Mouse (Mus musculus) MEL (cell line): Measurements from ENCODE around the gene Dnajb5. TPM values are rescaled to one million over a fixed set of nuclear protein-coding genes. Genes with fewer than 3 reads are reported as not detected.

Experiments used
- DNase-seq: peaks from one replicate; pipeline ENCODE4 v3.0.0; 2011; ENCODE audit warnings: low read depth, low spot score
- H3K27ac ChIP-seq: 2 replicates; pipeline ENCODE4 v1.5.1; 2012; ENCODE audit warnings: low read depth, mild to moderate bottlenecking, control low read depth, low read length, moderate library complexity; ENCODE audit not compliant: control insufficient read depth
- H3K27me3 ChIP-seq, 2 experiments: fragments of 150-350 bp in 1 of 2; sonication (generic) in 1 of 2; 2 replicates each; pipeline ENCODE4 v1.6.1; 2012; ENCODE audit warnings: low read length in 2 of 2, mild to moderate bottlenecking in 2 of 2, improper control_type of control experiment in 1 of 2, moderate library complexity in 1 of 2; ENCODE audit not compliant: insufficient read depth in 2 of 2, control insufficient read depth in 1 of 2
- H3K36me3 ChIP-seq, 2 experiments: 2 replicates each; pipeline ENCODE4 v1.6.1; 2012 to 2014; ENCODE audit warnings: low read length in 2 of 2, improper control_type of control experiment in 1 of 2, inconsistent platforms in 1 of 2, mild to moderate bottlenecking in 1 of 2; ENCODE audit not compliant: insufficient read depth in 2 of 2, control insufficient read depth in 1 of 2
- H3K4me1 ChIP-seq, 2 experiments: fragments of 150-350 bp in 1 of 2; sonication (generic) in 1 of 2; 2 replicates each; pipeline ENCODE4 v1.6.1; 2012; ENCODE audit warnings: low read length in 2 of 2, improper control_type of control experiment in 1 of 2, mild to moderate bottlenecking in 1 of 2; ENCODE audit not compliant: insufficient read depth in 2 of 2, control insufficient read depth in 1 of 2
- H3K4me3 ChIP-seq, 2 experiments: fragments of 150-350 bp in 1 of 2; sonication (generic) in 1 of 2; 2 replicates each; pipeline ENCODE4 v1.5.1; 2012; ENCODE audit warnings: low read depth in 2 of 2, low read length in 2 of 2, mild to moderate bottlenecking in 2 of 2, moderate library complexity in 2 of 2, control low read depth in 1 of 2, improper control_type of control experiment in 1 of 2; ENCODE audit not compliant: control insufficient read depth in 1 of 2, insufficient read depth in 1 of 2
- H3K79me2 ChIP-seq: 2 replicates; pipeline ENCODE4 v1.6.1; 2012; ENCODE audit warnings: mild to moderate bottlenecking, low read length, moderate library complexity; ENCODE audit not compliant: control insufficient read depth, poor library complexity, insufficient read depth
- H3K9ac ChIP-seq: 2 replicates; pipeline ENCODE4 v1.6.1; 2012; ENCODE audit warnings: low read depth, mild to moderate bottlenecking, control low read depth, low read length, moderate library complexity; ENCODE audit not compliant: control insufficient read depth, poor library complexity, severe bottlenecking
- H3K9me3 ChIP-seq: fragments of 150-350 bp; sonication (generic); replicated peaks from 2 replicates; pipeline ENCODE4 v1.6.1; 2012; ENCODE audit warnings: mild to moderate bottlenecking, low read length, improper control_type of control experiment, moderate library complexity; ENCODE audit not compliant: insufficient read depth
- CHD1 ChIP-seq: IDR thresholded peaks from 2 replicates; pipeline ENCODE4 v1.6.1; 2012; ENCODE audit warnings: low read depth, mild to moderate bottlenecking, inconsistent platforms, low read length, improper control_type of control experiment
- CTCF ChIP-seq, 3 experiments: IDR thresholded peaks in 2 of 3; conservative IDR thresholded peaks in 1 of 3; 2 replicates each; pipeline ENCODE4 v1.5.1; 2011 to 2012; ENCODE audit warnings: low read length in 3 of 3, low read depth in 2 of 3, mild to moderate bottlenecking in 2 of 3, improper control_type of control experiment in 1 of 3, inconsistent platforms in 1 of 3, mixed read lengths in 1 of 3, moderate library complexity in 1 of 3; ENCODE audit not compliant: control insufficient read depth in 1 of 3, insufficient read depth in 1 of 3, poor library complexity in 1 of 3, severe bottlenecking in 1 of 3
- GABPA ChIP-seq: IDR thresholded peaks from 2 replicates; pipeline ENCODE4 v1.6.1; 2012; ENCODE audit warnings: low read depth, mild to moderate bottlenecking, inconsistent platforms, low read length, improper control_type of control experiment, moderate library complexity
- HCFC1 ChIP-seq: IDR thresholded peaks from 2 replicates; pipeline ENCODE4 v1.6.1; 2012; ENCODE audit warnings: low read depth, mild to moderate bottlenecking, inconsistent platforms, low read length, improper control_type of control experiment, moderate library complexity
- MAX ChIP-seq: IDR thresholded peaks from 2 replicates; pipeline ENCODE4 v1.6.1; 2011; ENCODE audit warnings: low read length, improper control_type of control experiment
- NELFE ChIP-seq: IDR thresholded peaks from 2 replicates; pipeline ENCODE4 v1.6.1; 2011; ENCODE audit warnings: low read depth, low read length, improper control_type of control experiment
- NRF1 ChIP-seq: IDR thresholded peaks from 2 replicates; pipeline ENCODE4 v1.6.1; 2014; ENCODE audit warnings: low read depth, mild to moderate bottlenecking, inconsistent platforms, low read length, improper control_type of control experiment, moderate library complexity; ENCODE audit not compliant: poor library complexity, insufficient read depth, severe bottlenecking
- POLR2A ChIP-seq, 2 experiments: IDR thresholded peaks; 2 replicates each; pipeline ENCODE4 v1.6.1; 2011 to 2012; ENCODE audit warnings: low read length in 2 of 2, mild to moderate bottlenecking in 2 of 2, control low read depth in 1 of 2, improper control_type of control experiment in 1 of 2, low read depth in 1 of 2, moderate library complexity in 1 of 2; ENCODE audit not compliant: control insufficient read depth in 1 of 2, insufficient read depth in 1 of 2, poor library complexity in 1 of 2
- POLR2AphosphoS5 ChIP-seq: IDR thresholded peaks from 2 replicates; pipeline ENCODE4 v1.6.1; 2012; ENCODE audit warnings: low read depth, borderline replicate concordance, mild to moderate bottlenecking, inconsistent platforms, low read length, moderate library complexity, mixed read lengths
- RAD21 ChIP-seq: IDR thresholded peaks from 2 replicates; pipeline ENCODE4 v1.6.1; 2011; ENCODE audit warnings: mild to moderate bottlenecking, low read depth, low read length, improper control_type of control experiment
- RCOR1 ChIP-seq: IDR thresholded peaks from 2 replicates; pipeline ENCODE4 v1.6.1; 2012; ENCODE audit warnings: low read depth, mild to moderate bottlenecking, inconsistent platforms, low read length, improper control_type of control experiment
- SMC3 ChIP-seq: IDR thresholded peaks from 2 replicates; pipeline ENCODE4 v1.6.1; 2011; ENCODE audit warnings: low read depth, low read length, improper control_type of control experiment
- TAL1 ChIP-seq: IDR thresholded peaks from 2 replicates; pipeline ENCODE4 v1.6.1; 2012; ENCODE audit warnings: mild to moderate bottlenecking, inconsistent platforms, low read length, moderate library complexity, mixed read lengths
- USF1 ChIP-seq: IDR thresholded peaks from 2 replicates; pipeline ENCODE4 v1.6.1; 2014; ENCODE audit warnings: low read depth, mild to moderate bottlenecking, inconsistent platforms, low read length, improper control_type of control experiment, moderate library complexity
- USF2 ChIP-seq, 2 experiments: IDR thresholded peaks; 2 replicates each; pipeline ENCODE4 v1.6.1; 2011 to 2012; ENCODE audit warnings: improper control_type of control experiment in 2 of 2, low read length in 2 of 2, borderline replicate concordance in 1 of 2, inconsistent platforms in 1 of 2, low read depth in 1 of 2, mild to moderate bottlenecking in 1 of 2; ENCODE audit not compliant: insufficient read depth in 1 of 2
- ZC3H11A ChIP-seq: IDR thresholded peaks from 2 replicates; pipeline ENCODE4 v1.6.1; 2012; ENCODE audit warnings: low read depth, mild to moderate bottlenecking, inconsistent platforms, low read length, improper control_type of control experiment
- ZNF384 ChIP-seq: IDR thresholded peaks from 2 replicates; pipeline ENCODE4 v1.6.1; 2012; ENCODE audit warnings: low read depth, mild to moderate bottlenecking, inconsistent platforms, low read length, improper control_type of control experiment
- polyA plus RNA-seq, 2 experiments: library from polyadenylated mRNA; stranded (reverse) in 1 of 2; unstranded in 1 of 2; fragments of >175 nt in 1 of 2; fragments of >200 nt in 1 of 2; gene quantifications; 2 replicates each; pipeline versions ENCODE4 v1.2.1 to v1.2.4; 2012; ENCODE audit warnings: low replicate concordance in 2 of 2, low read depth in 1 of 2; ENCODE audit not compliant: insufficient read length in 2 of 2, insufficient read depth in 1 of 2, missing spikeins in 1 of 2
- total RNA-seq: library from RNA; depleted of rRNA; stranded (reverse); fragments of 300-350 nt; gene quantifications from 2 replicates; pipeline ENCODE4 v1.2.3, GENCODE M21; 2012

Gene Dnajb5
- total and polyA plus RNA-seq, 3 experiments: 0.73 to 1.8 TPM; not detected in 1

DNA sequence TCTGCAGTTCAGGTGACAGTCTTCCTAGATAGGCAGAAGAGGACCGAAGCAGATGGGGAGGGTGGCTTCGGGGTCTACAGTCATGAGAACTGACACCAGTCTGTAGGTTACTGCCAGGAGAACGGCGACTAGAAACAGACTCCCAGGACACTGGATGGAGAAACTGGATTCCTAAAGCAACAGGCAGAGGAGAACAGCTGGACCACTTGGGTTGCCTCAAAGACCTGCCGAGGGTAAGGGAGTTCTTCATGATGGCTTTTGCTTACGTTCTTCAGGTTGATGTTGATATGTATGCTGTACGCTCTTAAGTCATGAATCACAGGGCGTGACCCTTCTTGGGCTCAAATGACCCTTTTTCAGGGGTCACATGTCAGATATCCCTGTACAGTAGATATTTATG is 27.2 kb upstream of the Dnajb5 start:
- no peaks in the 10 kb centered on the region for H3K4me1 ChIP-seq
- DNase-seq: no peak
- H3K27ac ChIP-seq: no peak overlapping the region
- no peaks in the 10 kb centered on the region for H3K36me3 ChIP-seq
- no peak overlapping the region for H3K9ac ChIP-seq
- no peak overlapping the region for H3K4me3 ChIP-seq
- H3K27me3 ChIP-seq: peaks cover 0 to 2% of the 10 kb centered on the region in 2 experiments; a peak in 1 of 4 replicates
- TF ChIP-seq CHD1 (no peak), GABPA (no peak), NELFE (no peak), USF1 (no peak)
- H3K79me2 ChIP-seq: no peaks in the 10 kb centered on the region
- no peaks in the 10 kb centered on the region for H3K9me3 ChIP-seq

DNA sequence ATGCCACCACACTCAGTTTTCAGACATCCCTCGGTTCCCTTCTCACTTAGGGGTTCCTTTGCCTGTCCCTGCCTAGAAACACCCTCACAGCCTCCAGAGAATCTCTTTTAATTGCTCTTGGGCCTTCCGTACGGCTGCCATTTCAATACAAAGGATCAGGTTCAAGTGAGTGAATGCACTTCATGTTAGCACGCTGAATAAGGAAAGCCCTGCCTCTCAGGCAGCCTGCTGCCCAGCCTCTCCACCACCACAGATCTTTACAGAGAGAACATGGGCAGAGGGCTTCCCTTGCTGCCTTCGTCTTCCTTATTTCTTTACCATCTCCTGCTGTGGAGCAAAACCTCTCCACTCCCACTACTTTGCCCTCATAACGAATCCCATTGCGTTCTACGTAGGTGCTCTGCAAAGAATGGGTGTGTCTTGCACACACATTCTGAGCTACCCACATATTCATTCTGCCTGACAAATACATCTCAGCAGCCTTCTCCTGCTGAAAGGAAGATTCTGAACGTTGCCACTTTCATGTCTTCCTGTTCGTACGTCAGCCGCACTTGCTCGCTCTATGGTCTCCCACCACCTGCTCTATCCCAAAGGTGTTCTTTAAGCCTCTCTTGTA is 25.4 kb upstream of the Dnajb5 start:
- DNase-seq: no peak
- Histone ChIP-seq H3K4me3 (no peak overlapping the region), H3K27ac (no peak overlapping the region), H3K27me3 (peaks cover 0 to 2% of the 10 kb centered on the region in 2 experiments; a peak in 1 of 4 replicates), H3K9me3 (no peaks in the 10 kb centered on the region), H3K4me1 (no peaks in the 10 kb centered on the region), H3K36me3 (no peaks in the 10 kb centered on the region), H3K9ac (no peak overlapping the region), H3K79me2 (no peaks in the 10 kb centered on the region)
- TF ChIP-seq MAX: no peak
- TF ChIP-seq NELFE: no peak
- no peak for TF ChIP-seq ZC3H11A
- no peak for TF ChIP-seq TAL1
- TF ChIP-seq POLR2AphosphoS5: no peak
- TF ChIP-seq RCOR1: no peak
- TF ChIP-seq NRF1: no peak
- TF ChIP-seq USF2 (IDR thresholded peaks at IDR 0.05; ENCODE audit: borderline replicate concordance in 1 of 2, insufficient read depth in 1 of 2, low read depth in 1 of 2, low read length in 2 of 2): no peak
- TF ChIP-seq HCFC1: no peak
- TF ChIP-seq POLR2A (IDR thresholded peaks at IDR 0.05; ENCODE audit: control insufficient read depth in 1 of 2, insufficient read depth in 1 of 2, low read depth in 1 of 2, low read length in 2 of 2, poor library complexity in 1 of 2): no peak

DNA sequence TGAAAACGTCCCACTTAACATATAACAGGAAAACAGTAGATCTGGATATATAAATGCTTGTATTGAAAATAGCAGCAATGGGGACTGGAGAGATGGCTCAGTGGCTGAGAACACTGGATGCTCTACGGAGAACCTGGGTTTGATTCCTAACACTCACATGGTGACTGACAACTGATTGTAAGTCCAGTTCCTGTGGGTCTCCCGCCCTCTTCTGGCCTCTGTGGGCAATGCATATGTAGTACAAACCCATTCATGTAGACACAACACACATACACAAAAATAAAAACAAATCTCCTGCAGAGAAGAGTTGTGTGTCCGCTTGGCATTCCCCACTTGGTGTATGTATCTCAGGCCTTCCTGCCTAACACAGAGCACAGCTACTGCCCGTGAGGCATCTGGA is 21.4 kb upstream of the Dnajb5 start:
- no peak overlapping the region for H3K4me3 ChIP-seq
- no peak overlapping the region for H3K27ac ChIP-seq
- no peak overlapping the region for H3K9ac ChIP-seq
- no peaks in the 10 kb centered on the region for H3K79me2 ChIP-seq
- peak; percentile 41; the same call in 1 of the 2 replicates for TF ChIP-seq ZC3H11A
- TF ChIP-seq CTCF (IDR thresholded peaks at IDR 0.05 in 2 of 3, conservative IDR thresholded peaks at IDR 0.05 in 1 of 3; ENCODE audit: control insufficient read depth in 1 of 3, insufficient read depth in 1 of 3, low read depth in 2 of 3, low read length in 3 of 3, poor library complexity in 1 of 3, severe bottlenecking in 1 of 3): peak; percentile 48 to 65 (median 60)
- TF ChIP-seq ZNF384: no peak
- peak; percentile 60 for TF ChIP-seq RAD21
- peak; percentile 63 for TF ChIP-seq SMC3
- TF ChIP-seq, all 39 proteins: peak for 4
- no peaks in the 10 kb centered on the region for H3K9me3 ChIP-seq
- DNase-seq: peak; percentile 52
- 0 out of 4 replicates have a peak, but pooled peaks cover 0 to 2% of the 10 kb centered on the region in 2 experiments for H3K4me1 ChIP-seq
- no peaks in the 10 kb centered on the region for H3K36me3 ChIP-seq
- H3K27me3 ChIP-seq: peaks cover 0 to 2% of the 10 kb centered on the region in 2 experiments; a peak in 1 of 4 replicates
